Mouse (Mus musculus): ENCODE data around the gene Il10.

Gene Il10

DNA sequence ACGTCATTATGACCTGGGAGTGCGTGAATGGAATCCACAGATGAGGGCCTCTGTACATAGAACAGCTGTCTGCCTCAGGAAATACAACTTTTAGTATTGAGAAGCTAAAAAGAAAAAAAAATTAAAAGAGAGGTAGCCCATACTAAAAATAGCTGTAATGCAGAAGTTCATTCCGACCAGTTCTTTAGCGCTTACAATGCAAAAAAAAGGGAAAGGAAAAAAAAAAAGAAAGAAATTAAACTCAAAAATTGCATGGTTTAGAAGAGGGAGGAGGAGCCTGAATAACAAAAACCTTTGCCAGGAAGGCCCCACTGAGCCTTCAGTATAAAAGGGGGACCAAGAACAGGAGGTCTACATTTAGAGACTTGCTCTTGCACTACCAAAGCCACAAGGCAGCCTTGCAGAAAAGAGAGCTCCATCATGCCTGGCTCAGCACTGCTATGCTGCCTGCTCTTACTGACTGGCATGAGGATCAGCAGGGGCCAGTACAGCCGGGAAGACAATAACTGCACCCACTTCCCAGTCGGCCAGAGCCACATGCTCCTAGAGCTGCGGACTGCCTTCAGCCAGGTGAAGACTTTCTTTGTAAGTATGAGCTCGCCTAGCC is at the start of gene Il10:
Gene Il10 (plus strand): TSS at position 354 of the 607 bp plus-strand sequence.
- in situ Hi-C loops (cut with MboI; ENCODE audit: low pct_unique_long_range_greater_than_20kb in 1 of 2, low sequenced_read_pairs in 2 of 2, unreplicated experiment in 1 of 2), result no loop called here

DNA sequence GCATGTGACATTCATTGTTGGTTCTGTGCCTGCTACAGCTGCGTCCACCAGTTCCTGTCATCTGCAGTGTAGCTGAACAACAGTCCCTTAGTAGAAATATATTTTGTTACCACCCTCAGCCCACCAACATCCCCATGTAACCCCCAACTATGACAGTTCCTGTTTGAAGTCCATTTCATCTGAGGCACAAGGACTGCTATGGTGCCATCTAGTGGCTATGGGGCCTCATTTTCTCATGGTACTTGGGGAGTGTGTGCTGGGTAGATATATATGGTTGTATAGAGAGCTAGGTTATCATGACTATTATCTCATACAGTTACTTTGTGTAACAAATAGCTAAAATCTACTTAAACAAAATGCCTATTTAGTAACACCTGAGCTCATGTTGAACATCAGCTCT is 40.2 kb upstream of the Il10 start:
- in situ Hi-C loops (cut with MboI; ENCODE audit: low pct_unique_long_range_greater_than_20kb in 1 of 2, low sequenced_read_pairs in 2 of 2, unreplicated experiment in 1 of 2), result no loop called here

DNA sequence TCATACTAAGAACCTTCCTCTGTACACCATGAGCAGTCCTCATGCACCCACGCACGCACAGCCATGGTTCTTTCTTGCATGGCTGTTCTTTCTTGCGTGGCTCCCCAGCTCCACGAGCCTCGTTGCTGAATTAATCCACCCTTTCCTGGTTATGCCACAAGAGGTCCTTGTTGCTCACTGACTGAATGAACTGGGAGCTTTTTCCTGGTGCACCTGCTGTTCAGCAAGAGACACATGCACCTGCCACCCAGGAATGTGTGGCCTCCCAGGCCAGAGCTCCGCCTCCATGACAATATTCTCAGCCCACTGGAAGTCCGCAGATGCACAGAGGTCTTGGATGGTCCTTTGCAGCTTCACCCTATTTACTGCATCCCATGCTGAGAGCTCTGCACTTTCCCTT is 35.2 kb upstream of the Il10 start:
- in situ Hi-C loops (cut with MboI; ENCODE audit: low pct_unique_long_range_greater_than_20kb in 1 of 2, low sequenced_read_pairs in 2 of 2, unreplicated experiment in 1 of 2), result no loop called here

DNA sequence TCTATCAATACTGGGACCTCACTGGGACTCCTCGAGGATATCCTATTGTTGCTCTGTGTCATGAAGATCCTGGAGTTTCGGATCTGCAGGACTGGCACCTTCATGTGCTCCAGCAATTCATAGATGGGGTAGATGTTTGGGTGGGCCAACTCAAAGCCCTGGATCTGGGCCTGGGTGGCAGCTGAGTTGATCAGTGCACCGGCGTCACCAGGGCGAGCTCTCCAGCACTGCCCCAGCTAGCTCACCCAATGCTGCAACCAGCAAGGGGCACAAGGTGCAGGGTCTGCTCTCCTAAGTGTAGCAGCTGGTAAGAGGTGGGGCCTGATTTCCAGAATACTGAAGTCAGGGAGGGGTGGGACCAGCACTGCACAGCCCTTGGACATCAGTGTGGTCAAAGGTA is 32.6 kb upstream of the Il10 start:
- in situ Hi-C loops (cut with MboI; ENCODE audit: low pct_unique_long_range_greater_than_20kb in 1 of 2, low sequenced_read_pairs in 2 of 2, unreplicated experiment in 1 of 2), result no loop called here

DNA sequence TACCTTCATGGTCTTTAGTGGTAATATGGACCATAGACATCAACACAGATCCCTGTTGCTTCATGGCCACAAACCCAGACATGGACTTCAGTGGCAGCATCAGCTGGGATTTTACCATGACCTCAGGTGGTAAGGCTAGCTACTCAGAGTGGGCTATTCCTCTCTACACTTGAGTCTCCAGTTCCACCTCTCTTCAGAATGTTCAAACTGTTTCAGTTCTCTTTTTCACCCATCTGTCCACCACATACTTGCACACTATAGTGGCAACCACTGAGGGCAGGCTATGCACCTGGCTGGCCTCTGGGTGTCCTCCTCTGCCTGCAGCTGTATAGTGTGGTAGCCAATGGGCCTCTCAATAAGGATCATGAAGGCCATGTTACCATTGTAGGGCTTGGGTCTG is 32.2 kb upstream of the Il10 start:
- in situ Hi-C loops (cut with MboI; ENCODE audit: low pct_unique_long_range_greater_than_20kb in 1 of 2, low sequenced_read_pairs in 2 of 2, unreplicated experiment in 1 of 2), result no loop called here

DNA sequence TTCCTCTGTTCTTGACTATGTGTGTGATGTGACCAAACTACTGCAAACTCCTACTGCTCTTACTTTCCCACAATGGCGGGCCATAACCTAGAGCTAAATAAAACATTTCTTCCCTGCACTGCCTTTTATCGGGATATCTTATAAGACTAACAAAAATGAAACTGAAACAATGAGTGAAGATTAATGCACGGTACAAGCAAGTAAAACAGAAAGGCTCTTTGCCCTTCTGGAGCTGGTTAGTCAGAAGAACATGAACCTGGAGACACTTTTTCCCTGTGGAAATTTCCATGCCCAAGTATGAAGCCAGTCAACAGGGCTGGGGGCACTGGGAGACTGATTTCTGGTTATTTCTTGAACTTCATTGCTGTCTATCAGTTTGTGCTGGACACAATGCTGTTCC is 30.3 kb upstream of the Il10 start:
- in situ Hi-C loops (cut with MboI; ENCODE audit: low pct_unique_long_range_greater_than_20kb in 1 of 2, low sequenced_read_pairs in 2 of 2, unreplicated experiment in 1 of 2), result no loop called here

DNA sequence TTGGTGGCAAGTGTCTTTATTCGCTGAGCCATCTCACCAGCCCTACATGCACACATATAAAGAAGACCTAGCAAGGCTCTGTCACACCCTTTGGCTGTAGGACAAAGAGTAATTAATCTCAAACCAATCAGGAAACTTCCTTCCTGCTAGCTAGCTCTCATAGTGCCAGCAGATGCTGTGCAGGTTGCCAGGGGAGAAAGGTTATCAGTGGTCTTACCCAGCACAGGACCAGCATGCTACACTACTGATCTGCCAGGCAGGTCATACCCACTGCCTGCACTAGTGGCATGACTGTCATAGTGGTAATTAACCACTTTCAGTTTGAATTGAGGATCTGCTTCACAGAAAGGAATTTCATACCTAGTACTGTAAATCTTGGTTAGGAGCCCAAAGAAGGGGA is 29.2 kb upstream of the Il10 start:
- in situ Hi-C loops (cut with MboI; ENCODE audit: low pct_unique_long_range_greater_than_20kb in 1 of 2, low sequenced_read_pairs in 2 of 2, unreplicated experiment in 1 of 2), result no loop called here

DNA sequence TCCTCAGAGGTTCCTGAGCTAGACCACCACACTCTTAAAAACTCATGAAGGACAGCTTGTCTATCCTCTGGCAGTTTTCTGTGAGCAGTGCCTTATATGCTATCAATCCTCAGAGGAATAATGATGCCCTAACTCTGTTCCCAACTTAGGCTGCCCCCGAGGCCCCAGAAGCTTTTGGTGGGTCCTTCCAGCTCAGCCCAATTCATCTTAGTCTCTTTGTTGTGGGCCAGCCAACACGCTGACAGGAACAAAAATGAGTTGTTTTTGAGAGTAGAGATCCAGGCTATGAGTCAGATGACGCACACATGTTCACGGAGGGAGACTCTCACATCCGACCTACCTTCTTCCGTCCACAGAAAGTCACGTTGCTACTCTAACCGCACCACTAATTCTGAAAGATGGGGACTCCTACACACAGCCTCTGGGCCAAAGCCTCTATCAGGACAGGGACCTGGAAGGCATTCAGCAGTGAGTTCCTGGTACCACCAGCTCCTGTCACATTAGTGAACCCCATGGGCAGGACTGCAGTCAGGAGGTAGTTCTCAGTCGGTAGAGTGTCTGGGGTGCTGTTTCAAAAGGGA is 26.0 kb upstream of the Il10 start:
- in situ Hi-C loops (cut with MboI; ENCODE audit: low pct_unique_long_range_greater_than_20kb in 1 of 2, low sequenced_read_pairs in 2 of 2, unreplicated experiment in 1 of 2), result no loop called here

DNA sequence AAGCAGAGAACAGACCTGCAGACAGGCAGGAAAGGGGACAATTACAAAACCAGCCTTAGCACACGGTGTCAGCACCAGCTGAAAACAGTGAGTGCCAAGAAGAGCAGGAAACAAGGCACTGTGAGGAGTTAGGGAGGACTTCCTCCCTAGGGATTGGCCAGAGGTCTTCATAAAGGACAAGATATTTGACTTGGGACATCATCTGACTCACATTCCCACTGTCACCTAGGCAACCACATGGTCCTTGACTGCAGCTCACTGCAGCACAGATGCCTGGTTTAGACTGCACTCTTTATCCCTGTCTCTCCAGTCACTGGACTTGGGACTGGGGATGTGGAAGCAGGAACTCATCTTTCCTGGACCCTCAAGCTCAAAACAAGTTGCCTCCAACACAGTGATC is 24.1 kb upstream of the Il10 start:
- in situ Hi-C loops (cut with MboI; ENCODE audit: low pct_unique_long_range_greater_than_20kb in 1 of 2, low sequenced_read_pairs in 2 of 2, unreplicated experiment in 1 of 2), result no loop called here

DNA sequence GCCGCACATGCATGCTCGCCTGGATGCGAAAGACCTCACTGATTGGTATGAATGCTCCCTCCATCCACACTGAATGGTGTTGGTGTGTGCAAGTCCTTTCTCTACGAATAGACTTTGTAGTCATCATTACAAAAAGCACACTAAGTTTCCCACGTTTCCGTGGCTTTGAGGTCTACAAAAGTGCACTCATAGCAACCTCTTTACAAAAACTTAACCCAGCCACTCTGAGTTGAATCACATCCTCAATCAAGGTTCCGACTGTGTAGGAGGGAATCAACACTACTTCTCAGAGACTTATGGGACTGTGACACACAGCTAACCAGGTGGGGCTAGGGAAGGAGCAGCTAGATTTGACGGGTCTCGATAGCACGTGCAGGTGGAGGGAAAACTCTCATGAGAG is 23.3 kb upstream of the Il10 start:
- in situ Hi-C loops (cut with MboI; ENCODE audit: low pct_unique_long_range_greater_than_20kb in 1 of 2, low sequenced_read_pairs in 2 of 2, unreplicated experiment in 1 of 2), result no loop called here

DNA sequence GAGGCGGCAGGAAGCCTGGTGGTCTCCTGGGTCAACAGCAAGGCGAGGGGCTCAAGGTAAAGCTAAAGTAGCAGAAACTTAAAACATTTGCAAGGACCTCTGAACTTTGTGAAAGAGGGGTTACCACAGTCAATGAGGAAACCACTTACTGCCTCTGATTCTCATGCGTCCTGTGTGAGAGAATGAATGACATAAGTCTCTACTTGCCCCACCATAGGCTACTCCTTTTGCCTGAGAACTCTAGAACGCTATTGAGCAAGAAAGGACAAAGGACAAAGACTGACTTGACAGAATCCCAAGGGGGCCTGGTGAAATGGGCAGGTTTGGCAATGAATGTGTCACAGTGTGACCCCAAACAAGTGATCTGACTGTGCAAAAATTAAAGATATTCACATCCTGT is 22.2 kb upstream of the Il10 start:
- in situ Hi-C loops (cut with MboI; ENCODE audit: low pct_unique_long_range_greater_than_20kb in 1 of 2, low sequenced_read_pairs in 2 of 2, unreplicated experiment in 1 of 2), result no loop called here

DNA sequence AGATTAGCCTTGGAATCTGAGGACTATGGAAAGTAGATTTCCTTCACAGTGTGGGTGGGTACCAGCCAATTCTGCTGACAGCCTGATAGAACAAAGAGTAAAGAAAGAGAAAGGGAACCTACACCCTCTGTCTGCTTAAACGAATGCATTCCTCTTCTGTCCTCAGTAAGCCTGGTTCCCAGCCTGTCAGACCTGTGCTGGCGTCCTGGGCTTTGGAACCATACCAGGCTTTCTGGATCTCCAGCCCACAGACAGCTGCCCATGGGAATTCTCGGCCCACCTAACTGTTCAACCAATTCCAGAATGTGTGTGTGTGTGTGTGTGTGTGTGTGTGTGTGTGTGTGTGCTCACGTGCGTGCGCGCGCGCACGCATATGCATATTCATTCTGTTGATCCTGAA is 21.3 kb upstream of the Il10 start:
- in situ Hi-C loops (cut with MboI; ENCODE audit: low pct_unique_long_range_greater_than_20kb in 1 of 2, low sequenced_read_pairs in 2 of 2, unreplicated experiment in 1 of 2), result no loop called here

DNA sequence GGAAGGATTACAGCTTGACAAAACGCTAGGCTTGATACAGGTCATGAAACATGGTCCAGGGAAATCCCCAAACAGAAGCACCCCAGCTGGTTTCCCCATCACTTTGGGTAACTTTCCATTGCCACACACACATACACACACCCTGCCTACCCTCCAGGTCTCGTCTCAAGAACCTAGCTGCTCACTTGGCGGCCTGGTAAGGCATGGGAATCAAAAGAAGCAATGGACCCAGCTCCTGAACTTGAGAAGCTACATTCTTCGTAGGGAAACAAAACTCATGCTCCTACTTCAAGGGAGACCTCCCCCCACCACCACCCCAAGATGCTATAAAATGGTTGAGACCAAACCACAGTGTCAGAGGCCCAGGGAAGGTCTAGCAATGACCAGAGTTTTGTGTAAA is 19.9 kb upstream of the Il10 start:
- in situ Hi-C loops (cut with MboI; ENCODE audit: low pct_unique_long_range_greater_than_20kb in 1 of 2, low sequenced_read_pairs in 2 of 2, unreplicated experiment in 1 of 2), result no loop called here

DNA sequence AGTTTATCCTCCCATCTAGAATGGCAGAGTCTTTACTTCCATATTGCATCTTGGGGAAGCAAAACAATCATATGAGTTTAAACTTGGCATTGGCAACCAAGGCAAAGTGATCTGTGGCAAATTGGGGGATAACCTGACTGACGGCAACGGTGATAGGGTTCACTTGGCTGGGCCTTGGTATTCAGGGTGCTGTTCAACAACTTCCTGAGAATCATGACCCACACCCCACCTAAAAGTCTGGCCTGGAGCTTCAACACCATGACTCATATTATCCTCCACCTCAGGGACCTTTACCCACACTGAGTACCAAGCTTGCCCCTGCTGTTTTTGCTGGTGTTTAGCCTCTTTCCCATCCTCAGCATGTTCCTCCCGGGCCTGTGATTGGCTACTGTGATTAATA is 19.3 kb upstream of the Il10 start:
- in situ Hi-C loops (cut with MboI; ENCODE audit: low pct_unique_long_range_greater_than_20kb in 1 of 2, low sequenced_read_pairs in 2 of 2, unreplicated experiment in 1 of 2), result no loop called here

DNA sequence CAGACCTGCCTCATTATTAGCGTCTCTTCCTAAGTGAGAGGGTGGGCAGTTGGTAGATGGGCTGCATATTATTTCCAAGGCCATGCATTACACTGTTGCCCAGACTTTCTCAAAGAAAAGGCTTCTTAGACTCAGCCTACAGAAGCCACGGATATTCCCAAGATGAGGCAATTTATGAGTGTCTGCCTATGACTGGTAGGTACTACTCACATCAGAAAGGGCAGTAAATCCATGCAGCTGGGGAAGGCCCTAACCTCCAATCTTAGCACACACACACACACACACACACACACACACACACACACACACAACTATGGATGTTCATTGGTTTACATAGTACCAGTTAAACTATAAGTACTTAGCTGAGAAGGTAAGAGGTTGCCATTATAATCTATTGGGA is 17.1 kb upstream of the Il10 start:
- in situ Hi-C loops (cut with MboI; ENCODE audit: low pct_unique_long_range_greater_than_20kb in 1 of 2, low sequenced_read_pairs in 2 of 2, unreplicated experiment in 1 of 2), result no loop called here

DNA sequence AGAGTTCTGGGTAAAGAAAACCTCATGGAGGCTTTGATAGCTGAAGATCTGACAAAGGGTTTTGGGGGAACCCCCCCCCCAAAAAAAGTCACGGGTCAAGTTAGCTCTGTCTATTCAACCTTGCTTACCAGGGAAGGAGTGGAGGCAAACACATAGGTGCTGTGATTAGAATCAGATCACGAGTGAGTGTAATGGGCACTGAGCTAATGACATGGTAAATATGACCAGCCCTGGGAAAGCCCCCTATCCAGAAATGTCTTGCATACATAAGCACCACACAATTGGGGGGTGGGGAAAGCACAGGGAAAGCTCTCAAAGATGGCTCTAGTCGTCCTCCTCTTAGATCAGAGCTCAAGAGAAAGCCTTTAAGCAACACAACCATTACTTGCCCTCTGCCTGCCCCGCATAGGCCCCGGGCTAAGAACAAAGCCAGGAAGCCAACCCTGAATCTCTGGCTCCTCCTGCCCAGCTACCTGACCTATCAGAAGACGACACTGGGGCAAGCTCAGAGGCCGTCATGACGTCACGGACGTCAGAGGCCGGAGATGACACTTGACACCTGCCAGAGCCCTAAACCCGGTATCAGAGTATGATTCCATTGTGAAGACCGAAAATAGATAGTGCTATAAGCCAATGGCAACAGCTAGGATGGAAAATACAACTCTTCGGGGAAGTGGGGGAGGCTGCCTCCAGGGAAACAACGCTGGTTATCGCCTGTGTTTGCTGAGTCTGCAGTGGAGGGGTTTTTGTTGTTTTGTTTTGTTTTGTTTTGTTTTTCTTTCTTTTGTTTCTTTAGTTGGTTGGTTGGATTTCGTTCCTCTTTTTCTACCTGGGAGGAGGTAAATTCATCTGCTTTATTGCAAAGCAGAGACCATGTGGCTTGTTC is 16.4 kb upstream of the Il10 start:
- in situ Hi-C loops (cut with MboI; ENCODE audit: low pct_unique_long_range_greater_than_20kb in 1 of 2, low sequenced_read_pairs in 2 of 2, unreplicated experiment in 1 of 2), result no loop called here

DNA sequence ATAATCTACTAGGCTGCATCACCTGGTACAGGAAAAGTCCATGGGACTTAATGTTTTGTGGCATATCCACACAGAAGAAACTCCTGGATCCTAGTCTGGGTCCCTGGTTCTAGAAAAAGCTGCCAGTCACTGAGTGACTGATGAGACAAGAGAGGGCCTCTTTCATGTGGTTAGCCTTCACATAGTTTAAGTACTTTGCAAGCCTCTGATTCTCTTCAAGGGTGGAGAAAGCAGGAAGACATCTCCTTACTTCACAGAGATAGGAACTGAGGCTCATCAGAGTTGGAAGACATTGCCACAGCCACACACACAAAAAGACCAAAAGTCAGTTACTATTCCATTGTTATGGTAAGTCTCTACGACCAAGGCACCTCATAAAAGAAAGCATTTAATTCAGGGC is 13.6 kb upstream of the Il10 start:
- in situ Hi-C loops (cut with MboI; ENCODE audit: low pct_unique_long_range_greater_than_20kb in 1 of 2, low sequenced_read_pairs in 2 of 2, unreplicated experiment in 1 of 2), result no loop called here

DNA sequence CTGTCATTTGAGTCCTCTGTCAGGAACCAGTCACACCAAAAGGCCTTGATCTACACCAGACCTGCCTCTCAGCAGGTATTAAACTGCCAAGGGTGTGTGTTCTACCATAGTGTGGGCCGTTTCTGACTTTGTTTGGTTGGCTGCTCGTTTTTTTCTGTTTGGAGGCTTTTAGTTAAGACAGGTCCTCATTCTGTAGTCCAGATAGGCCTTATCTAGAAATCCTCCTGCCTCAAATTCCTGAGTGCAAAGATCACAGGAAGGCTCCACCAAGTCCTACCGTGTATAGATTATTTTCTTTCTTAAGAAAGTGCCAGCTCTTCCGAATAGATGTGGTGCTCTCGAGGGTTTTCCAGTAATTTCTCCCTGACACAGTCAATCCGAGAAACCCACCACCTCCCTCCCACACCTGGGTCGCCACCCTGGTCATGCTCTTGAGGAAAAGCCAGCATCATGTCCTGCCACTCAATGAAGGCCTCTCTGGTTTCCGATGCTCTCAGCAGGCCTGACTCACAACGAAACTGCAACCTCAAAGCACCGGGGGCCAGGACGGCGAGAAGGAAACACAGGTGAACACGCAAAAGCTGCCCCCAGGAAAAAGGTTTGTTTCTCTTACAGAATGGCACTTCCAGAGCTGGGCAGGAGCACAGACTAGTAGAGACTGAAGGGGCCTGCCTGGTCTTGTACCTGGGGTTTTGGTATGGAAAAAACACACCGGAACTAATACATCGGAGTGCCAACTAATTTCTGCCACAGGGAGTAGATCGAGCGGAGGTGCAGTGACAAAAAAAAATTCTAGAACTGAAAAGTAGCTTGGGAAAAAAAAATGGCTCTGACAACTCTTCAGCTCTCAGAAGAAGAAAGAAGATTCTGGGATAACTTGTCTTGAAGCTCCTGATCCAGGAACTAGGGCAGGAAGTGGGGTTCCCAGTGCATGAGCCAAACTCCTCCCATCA is 9.2 kb upstream of the Il10 start:
- in situ Hi-C loops (cut with MboI; ENCODE audit: low pct_unique_long_range_greater_than_20kb in 1 of 2, low sequenced_read_pairs in 2 of 2, unreplicated experiment in 1 of 2), result no loop called here

DNA sequence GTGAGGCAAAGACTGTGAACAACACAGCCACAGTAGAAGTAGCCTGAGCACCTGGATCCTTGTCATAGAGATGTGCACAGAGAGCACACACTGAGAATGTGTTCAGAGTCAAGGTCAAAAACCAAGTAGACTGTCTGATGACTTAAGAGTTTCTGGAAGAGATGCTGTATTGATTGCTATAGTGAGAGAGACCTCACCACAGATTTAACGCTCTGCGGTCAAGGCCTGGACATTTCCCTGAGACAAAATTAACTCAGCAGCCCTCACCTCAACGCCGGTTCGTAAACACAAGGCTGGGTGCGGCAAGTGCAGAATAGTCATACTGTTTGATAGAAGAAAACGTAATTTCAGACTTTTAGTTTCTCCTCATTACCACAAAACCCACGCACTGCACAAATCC is 7.2 kb upstream of the Il10 start:
- in situ Hi-C loops (cut with MboI; ENCODE audit: low pct_unique_long_range_greater_than_20kb in 1 of 2, low sequenced_read_pairs in 2 of 2, unreplicated experiment in 1 of 2), result no loop called here

Measured in mouse embryonic stem cell (cell line).